ENCODE assay signal across 34 mouse cellular contexts in the genomic region with DNA sequence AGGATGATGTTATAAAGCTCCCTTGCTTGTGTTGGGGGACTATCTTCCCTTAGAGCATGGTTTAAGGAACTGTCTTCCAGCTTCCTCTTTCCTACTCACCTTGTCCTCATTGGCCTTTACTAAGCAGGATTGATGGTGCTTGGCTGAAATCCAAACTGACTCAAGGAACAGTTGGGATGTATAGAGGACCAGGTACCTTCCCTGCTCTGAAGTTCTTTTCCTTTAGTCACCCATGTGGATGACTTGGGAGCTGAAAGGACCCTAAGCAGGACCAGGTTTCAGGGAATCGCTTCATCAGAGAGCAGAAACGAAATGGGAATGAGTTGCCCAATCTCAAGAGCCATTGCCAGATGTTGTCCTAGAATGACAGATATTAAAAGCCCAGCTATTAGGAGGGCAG. TPM values are rescaled to one million over a fixed set of nuclear protein-coding genes. Genes with fewer than 3 reads are reported as not detected.
"Had no signal": no experiment of that assay in that cellular context is flagged by ENCODE, and none has a peak within 500 bp of the region (broad histone marks: within the 10 kb centered on the region; RNA-seq: fewer than 3 reads in every experiment).

No protein-coding gene starts in this region.

- H3K4me1 ChIP-seq: hindbrain, embryonic 12.5 days; liver, embryonic 13.5 days had no signal

- H3K9ac ChIP-seq: heart, embryonic 12.5 days; hindbrain, embryonic 12.5 days; hindbrain, embryonic 14.5 days; kidney, embryonic 15.5 days; limb, embryonic 13.5 days; limb, embryonic 15.5 days; liver, embryonic 13.5 days had no signal

- H3K27me3 ChIP-seq: heart, embryonic 12.5 days had no signal

- H3K9me3 ChIP-seq: heart, embryonic 10.5 days; heart, embryonic 12.5 days; hindbrain, embryonic 10.5 days; hindbrain, embryonic 12.5 days; kidney, embryonic 15.5 days; limb, embryonic 13.5 days; limb, embryonic 15.5 days; liver, embryonic 13.5 days had no signal

- H3K4me3 ChIP-seq: gastrocnemius, adult 2 months; heart, embryonic 10.5 days; heart, embryonic 12.5 days; hindbrain, embryonic 10.5 days; hindbrain, embryonic 12.5 days; kidney, embryonic 15.5 days; limb, embryonic 13.5 days; limb, embryonic 15.5 days; liver, embryonic 13.5 days had no signal

- H3K36me3 ChIP-seq: hindbrain, embryonic 10.5 days; hindbrain, embryonic 12.5 days; kidney, embryonic 15.5 days; limb, embryonic 13.5 days; limb, embryonic 15.5 days; liver, embryonic 13.5 days had no signal

- H3K4me2 ChIP-seq: heart, embryonic 12.5 days; hindbrain, embryonic 12.5 days; hindbrain, embryonic 14.5 days; kidney, embryonic 15.5 days; limb, embryonic 13.5 days; limb, embryonic 15.5 days; liver, embryonic 13.5 days had no signal

- H3K27ac ChIP-seq: gastrocnemius, adult 2 months; heart, embryonic 10.5 days; hindbrain, embryonic 10.5 days; hindbrain, embryonic 12.5 days; hindbrain, embryonic 14.5 days; kidney, embryonic 15.5 days; kidney, postnatal 0 days; limb, embryonic 13.5 days; limb, embryonic 15.5 days; liver, embryonic 13.5 days had no signal

- DNase-seq: gastrocnemius, adult 2 months; gastrocnemius, postnatal 10 days; gastrocnemius, postnatal 25 days; heart, postnatal 10 days; heart, postnatal 4 days; kidney, adult 11 months; kidney, adult 2 months; kidney, adult 9 months; kidney, postnatal 14 days; kidney, postnatal 36 days; layer of hippocampus, adult 9-11 months; layer of hippocampus, postnatal 36 days; left cerebral cortex, postnatal 4 days; liver, embryonic 13.5 days had no signal

- ATAC-seq: hindbrain, embryonic 16.5 days; inflammation-experienced regulatory T-cells, adult 6 months; intestine, embryonic 16.5 days had no signal

RNA-seq across cellular contexts. Expression of a gene that starts 31.1 kb away (rescaled TPM):
- total RNA-seq: granulocyte monocyte progenitor cell, adult 5-6 weeks; layer of hippocampus, adult 18-20 months; layer of hippocampus, adult 8-10 months; layer of hippocampus, postnatal 14 days; layer of hippocampus, postnatal 36 days; left cerebral cortex, adult 18-20 months; left cerebral cortex, adult 8-10 months; left cerebral cortex, postnatal 10 days; left cerebral cortex, postnatal 25 days; left cerebral cortex, postnatal 4 days had no signal
- polyA plus RNA-seq: hindbrain, embryonic 10.5 days; hindbrain, embryonic 12.5 days; hindbrain, embryonic 14.5 days; hindbrain, embryonic 16.5 days; inflammation-experienced regulatory T-cells, adult 6 months; kidney, postnatal 0 days had no signal
